Mouse (Mus musculus): ENCODE results near the gene Lrrc8a.

Gene Lrrc8a

DNA sequence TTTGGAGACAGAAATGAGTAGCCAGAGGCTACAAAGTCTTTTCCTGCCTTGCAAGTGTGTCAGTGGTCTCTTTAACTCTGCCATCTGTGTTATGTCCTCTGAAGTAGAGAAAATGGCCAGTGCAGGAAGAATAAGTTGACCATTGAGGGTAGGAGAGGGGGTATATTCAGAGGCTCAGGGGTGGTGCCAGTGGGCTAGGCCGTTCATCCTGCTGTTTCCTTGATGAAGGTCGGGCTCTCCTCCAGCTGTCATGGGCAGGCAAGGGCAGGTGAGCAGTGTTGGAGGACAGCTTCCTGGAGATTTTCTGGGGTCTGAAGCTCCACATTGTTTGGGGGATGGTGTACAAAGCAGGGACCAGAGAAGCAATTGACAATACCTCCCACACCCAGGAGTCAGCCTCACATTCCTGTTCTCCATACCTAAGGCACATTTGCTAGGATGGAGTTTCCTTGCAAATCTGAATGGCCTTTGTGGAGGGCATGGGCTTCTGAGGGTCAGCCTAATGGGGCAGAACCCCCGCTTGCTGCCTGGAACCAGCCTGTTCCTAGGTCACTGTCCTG lies 1.5 kb downstream of the Lrrc8a start:
- DNase-seq (ENCODE audit: low read depth, low spot score), result no peak

DNA sequence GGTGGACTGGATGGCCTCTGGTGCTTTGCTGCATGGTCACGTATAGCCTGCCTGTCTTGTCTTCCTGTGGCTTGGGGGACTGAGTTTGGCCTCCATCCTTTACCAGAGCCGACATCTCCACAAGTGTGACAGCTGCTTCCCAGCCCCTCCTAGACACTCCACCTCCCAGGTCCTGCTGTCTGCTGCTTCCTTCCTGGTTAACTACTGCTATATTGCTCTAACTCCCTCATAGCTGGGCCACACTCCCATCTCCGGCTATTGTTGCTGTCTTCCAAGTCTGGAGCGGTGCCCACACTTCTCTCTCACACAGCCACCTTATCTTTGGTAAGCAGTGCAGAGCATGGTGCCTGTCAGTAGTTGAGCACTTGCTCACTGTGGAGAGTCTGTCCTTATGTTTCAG lies 2.3 kb downstream of the Lrrc8a start:
- DNase-seq (ENCODE audit: low read depth, low spot score), result no peak

DNA sequence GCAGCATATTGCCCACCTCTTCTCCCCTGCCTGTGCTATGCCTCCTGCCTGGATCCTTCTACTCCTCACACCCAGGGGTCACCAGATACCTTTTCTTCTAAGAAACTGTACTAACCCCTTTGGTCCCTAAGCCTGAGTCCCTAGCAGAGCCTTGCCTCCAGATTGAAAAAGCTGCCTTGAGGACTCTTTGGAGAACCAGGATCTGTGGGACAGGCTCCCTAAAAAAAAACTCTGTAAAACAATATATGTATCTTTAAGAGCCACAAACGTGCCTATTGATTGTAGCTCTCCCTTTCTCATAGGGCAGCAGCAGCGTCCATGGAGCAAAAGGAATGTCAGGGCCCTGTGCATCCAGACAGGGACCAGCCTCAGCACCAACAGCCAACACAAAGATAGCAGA lies 2.8 kb downstream of the Lrrc8a start, which contains the start of gene Gm28035:
TSS of gene Gm28035 (plus strand) at position 301 of the 400 bp plus-strand sequence.
- no peak for DNase-seq (ENCODE audit: low read depth, low spot score)

DNA sequence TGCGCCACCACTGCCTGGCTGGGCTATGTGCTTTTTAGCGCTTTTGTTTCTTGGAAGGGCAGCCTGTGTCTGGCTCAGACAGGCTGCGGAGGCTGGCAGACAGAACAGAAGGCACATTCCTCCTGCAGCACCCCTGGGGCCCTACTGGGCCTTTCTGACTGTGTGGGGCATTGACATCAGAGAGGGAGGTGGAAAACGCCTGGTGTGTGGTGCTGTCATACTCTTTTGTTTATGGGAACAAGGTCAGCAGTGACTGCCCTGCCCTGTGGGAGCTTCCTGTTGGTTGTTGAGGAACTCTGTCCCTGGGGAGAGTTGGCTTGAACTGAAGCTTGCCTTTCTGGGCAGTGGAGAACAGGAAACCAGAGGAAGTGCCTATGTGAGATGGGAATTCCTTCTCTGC lies 5.0 kb downstream of the Lrrc8a start:
- peak; percentile 82 for DNase-seq (ENCODE audit: low read depth, low spot score)

DNA sequence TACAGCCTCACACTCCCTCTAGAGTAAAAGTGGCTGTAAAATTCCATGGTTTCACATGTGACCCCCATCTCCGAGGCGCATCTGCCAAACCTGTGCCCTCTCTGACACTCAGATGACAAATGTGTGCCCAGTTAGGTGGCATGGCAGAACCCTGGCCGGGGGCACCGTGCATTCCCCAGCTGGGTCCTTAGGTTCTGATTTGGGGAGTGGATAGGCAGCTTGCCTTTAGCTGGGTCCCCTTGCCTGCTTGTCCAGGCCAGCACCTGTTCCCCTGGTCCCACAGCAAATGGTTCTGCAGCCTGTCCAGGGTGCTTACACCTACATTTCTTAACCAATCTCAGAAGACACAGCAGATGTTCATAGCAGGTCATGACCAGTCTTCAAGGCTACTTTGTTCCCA lies 5.9 kb downstream of the Lrrc8a start:
- DNase-seq (ENCODE audit: low read depth, low spot score), result no peak

DNA sequence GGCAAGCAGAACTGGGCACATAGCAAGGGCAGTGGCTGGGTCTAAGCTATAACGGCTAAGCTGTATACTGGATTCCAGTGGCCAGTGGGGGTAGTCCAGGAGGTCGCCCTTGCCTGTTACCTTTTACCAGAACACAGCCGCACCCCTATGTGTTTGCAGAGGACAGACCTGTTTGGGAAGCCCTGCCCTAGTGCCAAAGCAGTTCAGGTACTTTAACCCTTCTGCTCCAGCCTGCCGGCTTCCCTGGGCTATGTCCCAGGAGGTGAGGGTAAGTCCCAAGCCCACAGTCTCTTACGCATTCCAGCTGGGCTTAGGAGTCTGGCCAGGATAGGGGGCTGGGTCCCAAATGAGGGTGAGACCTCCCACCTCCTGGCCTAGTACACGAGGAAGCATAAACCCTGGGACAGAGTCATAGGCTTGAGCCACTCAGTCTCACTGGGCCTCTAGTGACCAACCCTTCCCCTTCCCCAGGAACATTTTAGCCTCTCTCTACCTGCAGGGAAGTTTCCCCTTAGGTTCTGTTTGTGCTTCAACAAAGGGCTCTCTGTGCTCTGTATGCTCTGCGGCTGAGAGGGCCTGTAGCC lies 7.2 kb downstream of the Lrrc8a start:
- no peak for DNase-seq (ENCODE audit: low read depth, low spot score)

DNA sequence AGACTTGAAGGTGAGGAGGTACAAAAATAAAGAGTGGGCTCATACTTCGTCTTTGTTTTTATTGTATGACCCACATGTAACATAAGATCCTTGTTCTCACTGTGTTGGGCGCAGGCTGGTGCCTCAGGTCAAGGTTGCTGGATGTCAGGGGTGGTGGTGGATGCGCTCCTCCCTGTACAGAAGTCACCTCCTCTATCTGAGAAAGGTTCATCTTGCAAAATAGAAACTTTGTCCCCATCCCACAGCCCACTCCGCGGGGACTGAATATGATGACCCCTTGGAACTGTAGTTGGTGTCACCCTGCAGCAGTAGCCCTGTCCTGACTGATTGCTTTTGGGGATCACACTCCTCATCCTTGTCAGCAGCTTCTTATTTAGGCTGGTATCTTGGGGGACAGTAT lies 9.5 kb downstream of the Lrrc8a start:
- no peak for DNase-seq (ENCODE audit: low read depth, low spot score)

DNA sequence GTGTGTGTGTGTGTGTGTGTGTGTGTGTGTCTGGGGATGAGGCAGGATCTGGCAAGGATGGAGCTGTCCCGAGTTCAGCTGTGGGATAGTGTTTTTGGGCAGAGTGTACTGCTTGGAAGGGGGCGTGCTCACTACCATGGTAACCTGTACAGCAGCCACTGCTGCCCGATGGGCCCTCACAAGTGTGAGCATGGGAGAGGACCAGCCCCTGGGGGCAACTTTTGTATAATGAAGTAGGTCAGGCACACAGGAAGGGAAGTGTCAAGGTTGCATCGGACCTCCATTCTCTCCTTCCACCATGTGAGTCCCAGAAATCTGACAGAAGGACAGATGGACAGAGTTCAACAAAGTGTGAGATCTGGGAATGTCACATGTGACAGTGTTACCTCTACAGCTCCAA lies 10.2 kb downstream of the Lrrc8a start:
- DNase-seq (ENCODE audit: low read depth, low spot score), result no peak

DNA sequence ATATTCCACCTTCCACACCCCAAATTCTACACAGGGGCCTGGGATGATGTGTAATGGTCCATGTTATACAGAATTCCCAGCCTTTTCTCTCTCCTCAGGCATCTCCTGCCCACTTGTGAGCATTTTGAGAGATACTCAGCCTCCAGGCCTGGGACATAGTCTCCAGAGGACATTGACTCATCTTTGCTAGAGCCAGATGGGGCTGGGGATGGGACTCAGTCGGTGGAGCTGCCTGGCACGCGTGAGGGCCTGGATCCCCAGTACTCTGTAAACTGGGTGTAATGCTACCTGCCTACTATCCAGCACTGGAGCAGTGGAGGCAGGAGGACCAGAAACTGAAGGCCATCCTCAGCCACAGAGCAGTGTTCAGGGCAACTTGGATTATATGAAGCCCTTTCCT lies 11.7 kb downstream of the Lrrc8a start:
- DNase-seq (ENCODE audit: low read depth, low spot score), result no peak

DNA sequence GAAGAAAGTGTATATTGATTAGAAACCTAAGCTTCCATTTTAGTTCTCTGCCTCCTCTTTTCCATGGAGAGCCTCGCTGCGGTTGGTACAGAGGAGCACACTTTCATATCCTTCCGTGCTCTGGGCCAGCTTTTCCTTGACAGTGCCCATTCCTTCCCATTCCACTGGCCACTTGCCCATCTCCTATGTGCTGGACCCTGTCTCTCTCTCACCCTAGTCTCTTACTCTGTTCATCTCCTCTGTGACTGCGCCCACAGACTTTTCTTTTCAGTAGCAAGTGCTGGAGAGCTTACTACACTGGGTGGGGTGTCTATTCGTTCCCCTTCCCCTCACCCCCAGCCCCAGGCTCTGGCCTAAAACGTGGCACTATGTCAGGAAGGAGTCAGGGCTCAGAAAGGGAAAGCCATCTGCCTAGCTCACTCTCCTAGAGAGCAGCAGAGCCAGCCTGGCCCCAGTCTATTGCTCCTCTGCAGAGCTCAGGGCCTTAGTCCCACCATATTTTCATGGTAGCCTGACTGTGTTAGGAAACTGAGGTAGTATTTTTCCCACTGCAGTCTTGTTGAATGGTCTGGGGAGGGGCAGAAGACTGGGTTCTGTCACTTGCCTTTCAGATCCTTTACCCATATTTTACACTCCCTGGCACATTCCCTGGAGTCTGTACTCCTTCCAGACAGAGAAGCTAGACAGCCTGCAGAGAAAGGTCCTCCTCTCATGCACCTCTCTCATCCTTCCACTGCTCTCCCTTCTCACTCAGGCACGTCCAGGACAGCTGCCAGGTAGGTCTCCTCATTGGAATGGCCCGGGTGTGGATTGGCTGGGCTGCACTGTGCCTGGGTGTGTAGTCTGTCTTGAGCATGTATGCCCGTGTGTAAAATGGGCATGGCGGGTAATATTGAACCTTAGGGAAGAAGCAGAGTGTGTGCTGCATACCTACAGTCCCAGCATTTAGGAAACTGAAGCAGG lies 12.9 kb downstream of the Lrrc8a start:
- DNase-seq (ENCODE audit: low read depth, low spot score), result no peak

DNA sequence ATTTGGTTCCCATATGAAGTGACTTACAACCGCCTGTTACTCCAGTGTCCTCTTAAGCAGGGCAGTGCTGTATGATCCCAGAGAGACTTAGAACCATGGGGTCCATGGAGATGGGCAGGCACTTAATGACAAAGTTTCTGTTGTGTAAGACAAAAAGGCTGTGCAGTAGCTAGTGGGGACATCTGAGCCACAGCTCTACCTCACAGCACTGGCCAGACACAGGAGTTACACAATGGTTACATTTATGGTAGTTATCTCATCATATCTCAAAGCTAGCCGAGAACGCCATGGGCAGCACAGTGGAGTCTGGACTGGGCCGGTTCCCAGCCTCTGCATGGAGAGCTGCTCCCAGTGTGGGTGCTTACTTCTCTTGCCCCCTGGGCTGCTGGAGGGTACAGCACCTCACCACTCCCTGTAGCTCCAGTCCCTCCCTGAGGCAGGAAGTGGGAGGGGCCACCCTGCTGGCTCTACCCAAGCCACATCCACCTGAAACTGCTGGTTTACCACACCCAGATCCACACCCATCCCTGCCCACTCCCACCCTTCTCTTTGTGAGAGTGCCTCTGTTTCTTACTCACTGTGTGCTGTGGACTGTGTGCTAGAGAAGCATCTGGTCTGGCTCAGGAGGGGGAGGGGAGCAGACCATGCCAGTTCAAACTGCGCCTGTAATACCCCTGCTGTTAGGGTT lies 14.0 kb downstream of the Lrrc8a start:
- peak; percentile 91 for DNase-seq (ENCODE audit: low read depth, low spot score)

DNA sequence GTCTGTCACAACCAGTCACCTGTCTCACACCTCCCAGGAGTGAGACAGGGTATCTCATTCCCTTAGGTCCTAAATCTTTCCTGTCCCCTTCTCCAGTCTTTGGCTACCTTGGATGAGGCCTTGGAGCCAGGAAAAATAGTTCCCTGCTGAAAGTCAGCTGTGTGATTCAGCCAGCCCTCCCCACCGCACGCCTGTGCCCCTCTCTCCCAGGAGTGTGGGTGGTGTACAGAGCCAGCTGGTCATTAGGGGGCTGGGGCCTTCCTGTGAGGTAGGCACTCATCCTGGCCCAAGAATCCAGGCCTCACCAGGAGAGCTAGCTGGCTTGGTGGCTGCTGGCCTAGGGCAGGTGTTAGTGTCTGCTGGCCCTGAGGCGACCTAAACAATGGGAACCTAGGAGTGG lies 15.0 kb downstream of the Lrrc8a start:
- DNase-seq (ENCODE audit: low read depth, low spot score), result no peak

DNA sequence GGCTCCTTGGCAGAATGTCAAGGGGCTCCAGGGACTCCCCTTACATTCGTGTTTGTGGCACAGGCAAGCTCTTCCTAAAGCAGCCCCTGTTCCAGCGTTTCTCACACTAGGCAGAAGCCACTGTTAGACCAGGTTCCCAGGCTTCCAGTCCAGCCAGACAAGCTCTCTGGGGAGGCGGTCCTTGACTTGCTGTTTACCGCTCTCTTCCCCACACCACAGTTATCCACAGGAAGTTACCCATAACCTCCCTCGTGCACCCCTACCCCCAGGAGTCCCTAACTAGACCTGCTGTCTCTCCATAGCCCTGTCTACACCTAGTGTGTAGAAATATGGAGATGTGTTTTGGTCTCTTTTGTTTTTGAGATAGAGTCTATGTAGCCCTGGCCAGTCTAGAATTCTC lies 16.3 kb downstream of the Lrrc8a start:
- no peak for DNase-seq (ENCODE audit: low read depth, low spot score)

DNA sequence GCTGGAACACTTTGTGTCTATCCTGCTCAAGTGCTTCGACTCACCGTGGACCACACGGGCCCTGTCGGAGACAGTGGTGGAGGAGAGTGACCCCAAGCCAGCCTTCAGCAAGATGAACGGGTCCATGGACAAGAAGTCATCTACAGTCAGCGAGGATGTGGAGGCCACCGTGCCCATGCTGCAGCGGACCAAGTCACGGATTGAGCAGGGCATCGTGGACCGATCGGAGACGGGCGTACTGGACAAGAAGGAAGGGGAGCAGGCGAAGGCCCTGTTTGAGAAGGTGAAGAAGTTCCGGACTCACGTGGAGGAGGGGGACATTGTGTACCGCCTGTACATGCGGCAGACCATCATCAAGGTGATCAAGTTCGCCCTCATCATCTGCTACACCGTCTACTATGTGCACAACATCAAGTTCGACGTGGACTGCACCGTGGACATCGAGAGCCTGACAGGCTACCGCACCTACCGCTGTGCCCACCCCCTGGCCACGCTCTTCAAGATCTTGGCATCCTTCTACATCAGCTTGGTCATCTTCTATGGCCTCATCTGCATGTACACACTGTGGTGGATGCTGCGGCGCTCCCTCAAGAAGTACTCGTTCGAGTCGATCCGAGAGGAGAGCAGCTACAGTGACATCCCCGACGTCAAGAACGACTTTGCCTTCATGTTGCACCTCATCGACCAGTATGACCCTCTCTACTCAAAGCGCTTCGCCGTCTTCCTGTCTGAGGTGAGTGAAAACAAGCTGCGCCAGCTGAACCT lies 18.3 kb downstream of the Lrrc8a start:
- DNase-seq (ENCODE audit: low read depth, low spot score), result no peak

DNA sequence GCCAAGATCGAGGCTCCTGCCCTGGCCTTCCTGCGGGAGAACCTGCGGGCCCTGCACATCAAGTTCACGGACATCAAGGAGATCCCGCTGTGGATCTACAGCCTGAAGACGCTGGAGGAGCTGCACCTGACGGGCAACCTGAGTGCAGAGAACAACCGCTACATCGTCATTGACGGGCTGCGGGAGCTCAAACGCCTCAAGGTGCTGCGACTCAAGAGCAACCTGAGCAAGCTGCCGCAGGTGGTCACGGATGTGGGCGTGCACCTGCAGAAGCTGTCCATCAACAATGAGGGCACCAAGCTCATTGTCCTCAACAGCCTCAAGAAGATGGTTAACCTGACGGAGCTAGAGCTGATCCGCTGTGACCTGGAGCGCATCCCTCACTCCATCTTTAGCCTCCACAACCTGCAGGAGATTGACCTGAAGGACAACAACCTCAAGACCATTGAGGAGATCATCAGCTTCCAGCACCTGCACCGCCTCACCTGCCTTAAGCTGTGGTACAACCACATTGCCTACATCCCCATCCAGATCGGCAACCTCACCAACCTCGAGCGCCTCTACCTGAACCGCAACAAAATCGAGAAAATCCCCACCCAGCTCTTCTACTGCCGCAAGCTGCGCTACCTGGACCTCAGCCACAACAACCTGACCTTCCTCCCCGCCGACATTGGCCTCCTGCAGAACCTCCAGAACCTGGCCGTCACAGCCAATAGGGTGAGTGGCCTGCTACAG lies 19.3 kb downstream of the Lrrc8a start:
- DNase-seq (ENCODE audit: low read depth, low spot score), result no peak

DNA sequence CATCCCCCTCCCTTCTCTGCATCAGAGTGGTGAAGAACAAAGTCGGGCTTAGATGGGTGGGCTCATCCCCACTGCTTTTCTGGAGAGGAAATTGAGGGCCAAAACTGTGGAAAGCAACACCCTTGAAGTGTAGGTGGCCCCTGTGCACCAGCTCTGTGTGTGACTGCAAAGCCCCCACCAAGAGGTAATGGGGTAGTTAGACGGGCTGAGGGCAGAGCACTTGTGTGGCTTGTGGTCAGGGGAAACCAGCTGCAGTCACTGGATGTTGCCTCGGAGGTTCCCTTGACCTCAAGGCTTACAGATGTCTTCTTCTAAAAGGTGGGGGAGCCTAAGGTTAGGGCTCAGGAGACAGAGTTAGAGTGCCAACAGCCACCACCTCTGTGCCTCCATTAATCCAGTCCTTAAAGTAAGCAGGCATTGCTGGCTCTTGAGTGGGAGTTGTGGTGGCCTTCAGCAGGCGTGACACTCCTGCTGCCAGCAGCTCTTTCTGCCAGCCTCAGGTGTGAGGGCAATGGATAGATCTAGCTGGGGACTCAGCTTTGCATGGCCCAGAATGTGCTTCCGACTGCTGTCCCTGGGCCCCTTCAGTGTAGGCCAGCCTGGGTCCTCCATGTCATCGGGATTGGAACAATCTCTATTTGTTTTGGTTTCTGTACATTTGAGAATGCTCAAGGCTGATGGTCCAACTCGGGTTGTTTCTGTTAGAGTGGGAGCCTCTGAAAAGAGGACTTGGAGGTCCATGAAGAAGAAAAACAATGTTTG lies 20.4 kb downstream of the Lrrc8a start:
- DNase-seq (ENCODE audit: low read depth, low spot score), result no peak

DNA sequence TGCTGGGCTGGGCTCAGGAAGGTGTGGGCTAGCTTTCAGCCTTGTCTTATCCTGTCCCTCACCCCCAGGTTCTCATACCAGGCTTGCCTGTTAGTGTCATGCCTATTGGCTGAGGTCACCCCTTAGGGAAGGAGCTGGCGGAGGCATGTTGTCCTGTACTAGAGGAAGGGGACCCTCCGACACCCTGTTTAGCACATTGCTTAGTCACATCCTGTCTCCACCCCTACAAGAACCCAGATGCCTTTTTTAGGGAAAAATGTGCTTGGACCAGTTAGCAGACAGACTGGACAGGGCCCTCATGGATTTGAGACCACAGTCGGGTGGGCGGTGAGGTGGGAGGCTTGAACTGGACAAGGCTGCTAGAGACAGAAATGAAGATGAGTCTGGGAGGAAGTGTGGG lies 21.1 kb downstream of the Lrrc8a start:
- DNase-seq (ENCODE audit: low read depth, low spot score), result no peak

DNA sequence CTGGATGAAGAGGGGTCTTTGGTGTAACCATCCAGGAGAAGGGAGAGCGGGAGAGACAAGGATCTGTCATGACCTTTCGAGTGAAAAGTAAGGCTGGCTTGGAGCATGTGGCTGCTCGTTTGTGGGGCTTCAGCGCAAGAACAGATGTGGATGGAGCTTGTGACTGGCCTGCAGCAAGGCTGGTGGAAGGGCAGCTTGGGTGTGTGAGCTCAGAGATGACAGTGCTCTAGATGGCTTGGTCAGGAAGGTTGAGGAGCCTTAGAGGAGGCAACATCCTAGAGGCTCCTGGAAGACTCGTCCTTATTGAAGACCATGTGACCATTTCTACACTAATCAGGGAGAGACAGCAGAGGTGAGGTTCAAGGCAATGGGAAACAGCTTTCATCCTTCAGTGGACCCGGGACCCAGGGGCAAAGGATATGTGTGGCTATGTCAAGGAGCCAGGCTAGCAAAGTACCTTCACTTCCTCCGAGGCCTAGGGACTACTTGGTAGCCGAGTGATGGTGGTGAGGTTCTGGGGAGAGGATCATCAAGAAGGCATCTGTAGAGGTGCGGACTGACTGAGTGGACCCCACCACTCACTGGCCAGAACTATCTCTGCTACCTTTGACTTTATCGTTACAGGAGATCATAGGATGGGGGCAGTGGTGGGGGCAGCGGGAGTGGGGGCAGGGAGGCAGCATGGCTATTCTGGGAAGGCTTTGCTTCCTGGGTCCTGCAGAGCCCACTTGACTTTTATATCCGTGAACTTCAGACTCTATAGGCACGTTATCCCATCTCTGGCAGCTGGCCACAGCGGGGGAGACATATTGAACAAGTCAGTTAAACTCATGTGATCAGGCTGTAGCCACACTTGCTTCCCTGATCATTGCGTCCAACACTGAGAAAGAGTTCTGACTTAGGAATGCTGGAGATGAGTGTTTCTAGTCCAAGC lies 21.9 kb downstream of the Lrrc8a start:
- no peak for DNase-seq (ENCODE audit: low read depth, low spot score)

Data from ES-CJ7 (cell line).